ENCODE assay signal across 21 mouse cellular contexts in the genomic region with DNA sequence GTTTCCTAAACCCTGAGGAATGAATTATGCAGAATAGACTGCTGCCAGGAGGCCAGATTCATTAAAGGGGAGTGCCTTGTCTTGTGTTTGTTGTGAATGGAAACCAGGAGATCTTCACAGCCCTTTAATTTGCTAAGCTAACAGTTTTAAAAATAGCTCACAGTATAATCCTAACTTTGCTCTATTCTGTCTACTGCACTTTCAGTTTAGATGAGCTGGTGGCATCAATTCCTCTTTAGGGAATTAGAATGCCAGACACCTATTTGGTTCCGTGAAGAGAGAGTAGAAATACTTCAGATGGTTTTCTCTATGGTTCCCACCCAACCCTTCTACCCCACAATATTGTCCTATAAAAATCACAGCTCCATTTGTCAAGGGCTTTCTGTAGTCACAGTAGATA.
A peak's percentile ranks its signal among the peaks of the same experiment; 100 is the strongest.
DNase-seq lines count a peak whose midpoint lies in the region; ATAC-seq and TF ChIP-seq lines count a peak whose summit lies in the region.
"Had no signal": no experiment of that assay in that cellular context is flagged by ENCODE, and none has a peak within 500 bp of the region (broad histone marks: within the 10 kb centered on the region; RNA-seq: fewer than 3 reads in every experiment).

No protein-coding gene starts in this region.

- no peak overlapping the region for H3K9ac ChIP-seq in heart, postnatal 0 days (replicated peaks; ENCODE audit: low read depth, low read length)
- H3K9ac ChIP-seq in stomach, embryonic 15.5 days, result no peak overlapping the region
- no peak overlapping the region for H3K9ac ChIP-seq in stomach, postnatal 0 days (ENCODE audit: low read length)
- H3K9ac ChIP-seq: embryonic facial prominence, embryonic 12.5 days; forebrain, embryonic 13.5 days; forebrain, embryonic 15.5 days had no signal

- no peak for TF ChIP-seq POLR2A in myocyte (IDR thresholded peaks at IDR 0.05; ENCODE audit: insufficient read length, low read depth)

- no peaks in the 10 kb centered on the region for H3K36me3 ChIP-seq in heart, postnatal 0 days (replicated peaks; ENCODE audit: control insufficient read depth, insufficient read depth, low read length)
- no peaks in the 10 kb centered on the region for H3K36me3 ChIP-seq in heart, embryonic 10.5 days
- H3K36me3 ChIP-seq in stomach, embryonic 15.5 days, result no peaks in the 10 kb centered on the region
- no peaks in the 10 kb centered on the region for H3K36me3 ChIP-seq in stomach, postnatal 0 days (ENCODE audit: control insufficient read depth, insufficient read depth, low read length)
- H3K36me3 ChIP-seq in myocyte (ENCODE audit: control insufficient read depth, insufficient read depth), result no peaks in the 10 kb centered on the region
- H3K36me3 ChIP-seq: embryonic facial prominence, embryonic 10.5 days; embryonic facial prominence, embryonic 12.5 days; forebrain, embryonic 15.5 days had no signal

- no peak for DNase-seq in heart, postnatal 0 days (ENCODE audit: low spot score)
- DNase-seq in heart, embryonic 10.5 days (ENCODE audit: low spot score), result no peak
- DNase-seq in stomach, postnatal 0 days (ENCODE audit: low spot score), result no peak
- no peak for DNase-seq in kidney, postnatal 36 days
- DNase-seq: adrenal gland, adult 8-10 months; adrenal gland, postnatal 14 days; adrenal gland, postnatal 36 days; cerebellum, adult 11-12 months; cerebellum, adult 2 months; cerebellum, adult 9-10 months; cerebellum, postnatal 10 days; cerebellum, postnatal 25 days had no signal

- no peaks in the 10 kb centered on the region for H3K9me3 ChIP-seq in heart, postnatal 0 days (replicated peaks; ENCODE audit: control insufficient read depth, low read length)
- H3K9me3 ChIP-seq in heart, embryonic 10.5 days, result no peaks in the 10 kb centered on the region
- no peaks in the 10 kb centered on the region for H3K9me3 ChIP-seq in stomach, embryonic 15.5 days
- H3K9me3 ChIP-seq in stomach, postnatal 0 days (ENCODE audit: control insufficient read depth, low read length), result no peaks in the 10 kb centered on the region
- H3K9me3 ChIP-seq: embryonic facial prominence, embryonic 10.5 days; embryonic facial prominence, embryonic 12.5 days; forebrain, embryonic 13.5 days; forebrain, embryonic 15.5 days; G1E had no signal

- no peaks in the 10 kb centered on the region for H3K79me2 ChIP-seq in myocyte (ENCODE audit: control insufficient read depth, insufficient read depth)

- no peaks in the 10 kb centered on the region for H3K27me3 ChIP-seq in heart, postnatal 0 days (ENCODE audit: control insufficient read depth, insufficient read depth, low read length)
- H3K27me3 ChIP-seq in heart, embryonic 10.5 days (ENCODE audit: insufficient read depth, poor library complexity, severe bottlenecking), result no peaks in the 10 kb centered on the region
- no peaks in the 10 kb centered on the region for H3K27me3 ChIP-seq in stomach, embryonic 15.5 days (replicated peaks)
- no peaks in the 10 kb centered on the region for H3K27me3 ChIP-seq in stomach, postnatal 0 days (ENCODE audit: control insufficient read depth, insufficient read depth, low read length)
- no peaks in the 10 kb centered on the region for H3K27me3 ChIP-seq in myocyte (ENCODE audit: control insufficient read depth, insufficient read depth, insufficient read length)
- H3K27me3 ChIP-seq: embryonic facial prominence, embryonic 12.5 days; forebrain, embryonic 13.5 days; forebrain, embryonic 15.5 days; Patski had no signal

- WGBS in heart, postnatal 0 days, result 62% methylated on average over 1 of the region's 1 CpGs
- WGBS in heart, embryonic 10.5 days, result 90% methylated on average over 1 of the region's 1 CpGs
- WGBS in stomach, embryonic 15.5 days, result 81% methylated on average over 1 of the region's 1 CpGs
- 58% methylated on average over 1 of the region's 1 CpGs for WGBS in stomach, postnatal 0 days

- H3K4me2 ChIP-seq in heart, postnatal 0 days (ENCODE audit: low read depth, low read length), result no peak overlapping the region
- no peak overlapping the region for H3K4me2 ChIP-seq in stomach, embryonic 15.5 days
- H3K4me2 ChIP-seq in stomach, postnatal 0 days (replicated peaks; ENCODE audit: low read depth), result no peak overlapping the region
- H3K4me2 ChIP-seq in myocyte (ENCODE audit: low read depth), result peak overlapping the region; percentile 64
- H3K4me2 ChIP-seq: embryonic facial prominence, embryonic 12.5 days; forebrain, embryonic 13.5 days; forebrain, embryonic 15.5 days had no signal

- H3K4me3 ChIP-seq in heart, postnatal 0 days (ENCODE audit: low read depth, low read length), result no peak overlapping the region
- no peak overlapping the region for H3K4me3 ChIP-seq in heart, embryonic 10.5 days
- no peak overlapping the region for H3K4me3 ChIP-seq in stomach, embryonic 15.5 days (replicated peaks)
- no peak overlapping the region for H3K4me3 ChIP-seq in stomach, postnatal 0 days (ENCODE audit: low read depth, low read length)
- no peak overlapping the region for H3K4me3 ChIP-seq in myocyte
- H3K4me3 ChIP-seq: embryonic facial prominence, embryonic 10.5 days; embryonic facial prominence, embryonic 12.5 days; forebrain, embryonic 13.5 days; forebrain, embryonic 15.5 days had no signal

- TF ChIP-seq EP300 in heart, postnatal 0 days (IDR thresholded peaks at IDR 0.05; ENCODE audit: low read depth), result no peak
- no peak for TF ChIP-seq EP300 in stomach, postnatal 0 days (optimal IDR thresholded peaks at IDR 0.05)

- H3K27ac ChIP-seq in heart, postnatal 0 days (ENCODE audit: low read depth), result 0 out of 2 replicates have a peak overlapping the region, but pooled peaks have one; percentile 20
- H3K27ac ChIP-seq in heart, embryonic 10.5 days, result no peak overlapping the region
- 0 out of 2 replicates have a peak overlapping the region, but pooled peaks have one; percentile 59 for H3K27ac ChIP-seq in stomach, embryonic 15.5 days
- no peak overlapping the region for H3K27ac ChIP-seq in stomach, postnatal 0 days (replicated peaks)
- H3K27ac ChIP-seq: embryonic facial prominence, embryonic 10.5 days; embryonic facial prominence, embryonic 12.5 days; forebrain, embryonic 13.5 days; forebrain, embryonic 15.5 days had no signal

- no peak overlapping the region for H3ac ChIP-seq in myocyte (ENCODE audit: control insufficient read depth, insufficient read length)

- ATAC-seq in heart, postnatal 0 days (ENCODE audit: insufficient read depth, low read depth), result no peak
- no peak for ATAC-seq in stomach, embryonic 15.5 days (ENCODE audit: insufficient read depth, low FRiP score, low read depth)
- ATAC-seq in stomach, postnatal 0 days (ENCODE audit: low FRiP score, low TSS enrichment), result no peak
- ATAC-seq: activated CD4-positive, CD25-positive, alpha-beta regulatory T cell, adult 4 months; forebrain, embryonic 13.5 days; forebrain, embryonic 15.5 days; Patski had no signal

- TF ChIP-seq CTCF in heart, postnatal 0 days (IDR thresholded peaks at IDR 0.05; ENCODE audit: low read depth), result no peak
- TF ChIP-seq CTCF in stomach, postnatal 0 days (IDR thresholded peaks at IDR 0.05; ENCODE audit: low read depth), result no peak

- peaks cover 15% of the 10 kb centered on the region; the same call in 1 of the 2 replicates for H3K4me1 ChIP-seq in heart, postnatal 0 days (ENCODE audit: control insufficient read depth, insufficient read depth)
- peaks cover 6% of the 10 kb centered on the region for H3K4me1 ChIP-seq in heart, embryonic 10.5 days
- peaks cover 4% of the 10 kb centered on the region for H3K4me1 ChIP-seq in stomach, embryonic 15.5 days
- H3K4me1 ChIP-seq in stomach, postnatal 0 days (replicated peaks; ENCODE audit: control insufficient read depth, insufficient read depth), result 0 out of 2 replicates have a peak, but pooled peaks cover 2% of the 10 kb centered on the region

TF ChIP-seq in myocyte, 11 proteins besides CTCF, POLR2A, EP300 and RAD21:
- no peak for TF ChIP-seq USF1 (IDR thresholded peaks at IDR 0.05; ENCODE audit: low read depth)
- TF ChIP-seq TCF3 (IDR thresholded peaks at IDR 0.05; ENCODE audit: insufficient read length, low read depth), result no peak

Comparison
In these comparisons a context has a peak if more than half of its experiments do, and no peak if none do; other contexts are left out.
1. H3K27ac ChIP-seq: peak in heart, postnatal 0 days (single experiment) and stomach, embryonic 15.5 days (single experiment); none in heart, embryonic 10.5 days (single experiment) and stomach, postnatal 0 days (single experiment).